Mouse (Mus musculus) liver, postnatal 0 days (tissue): ENCODE results near the gene Kdm4c. TPM values are rescaled to one million over a fixed set of nuclear protein-coding genes. Genes with fewer than 3 reads are reported as not detected.

Experiments used
- ATAC-seq: fragments of 200-750 bp; cut with Nextera tagmentation; 2 replicates; pipeline ENCODE4 v1.8.0; 2017; ENCODE audit warnings: mild to moderate bottlenecking, moderate library complexity
- DNase-seq: peaks from one replicate; pipeline ENCODE4 v3.0.0-alpha.2; 2016
- H3K27ac ChIP-seq: fragments of 300-500 bp; sonication (generic); 2 replicates; pipeline ENCODE4 v1.5.1; 2014; ENCODE audit warnings: antibody characterized with exemption, moderate library complexity, mild to moderate bottlenecking, low read depth
- H3K27me3 ChIP-seq: fragments of 300-500 bp; sonication (generic); 2 replicates; pipeline ENCODE4 v1.6.1; 2014; ENCODE audit warnings: low read length, control low read depth, mixed read lengths; ENCODE audit not compliant: insufficient read depth
- H3K36me3 ChIP-seq: fragments of 300-500 bp; sonication (generic); replicated peaks from 2 replicates; pipeline ENCODE4 v1.6.1; 2014; ENCODE audit warnings: mild to moderate bottlenecking, control low read depth, low read length, moderate library complexity, mixed read lengths; ENCODE audit not compliant: insufficient read depth
- H3K4me1 ChIP-seq: fragments of 300-500 bp; sonication (generic); 2 replicates; pipeline ENCODE4 v1.6.1; 2014; ENCODE audit warnings: antibody characterized with exemption, mild to moderate bottlenecking, control low read depth; ENCODE audit not compliant: insufficient read depth
- H3K4me2 ChIP-seq: fragments of 300-500 bp; sonication (generic); 2 replicates; pipeline ENCODE4 v1.6.1; 2014; ENCODE audit warnings: low read depth, mild to moderate bottlenecking, low read length, moderate library complexity, mixed read lengths
- H3K4me3 ChIP-seq: fragments of 300-500 bp; sonication (generic); 2 replicates; pipeline ENCODE4 v1.5.1; 2014; ENCODE audit warnings: low read depth, low read length
- H3K9ac ChIP-seq: fragments of 300-500 bp; sonication (generic); replicated peaks from 2 replicates; pipeline ENCODE4 v1.6.1; 2014; ENCODE audit warnings: mild to moderate bottlenecking, moderate library complexity
- H3K9me3 ChIP-seq: fragments of 300-500 bp; sonication (generic); 2 replicates; pipeline ENCODE4 v1.6.1; 2016; ENCODE audit warnings: mild to moderate bottlenecking, control low read depth, low read length, mixed read lengths
- CTCF ChIP-seq: sonication (generic); IDR thresholded peaks from 2 replicates; pipeline ENCODE4 v1.5.1; 2016; ENCODE audit warnings: antibody characterized with exemption, low read depth
- EP300 ChIP-seq: IDR thresholded peaks from 2 replicates; pipeline ENCODE4 v1.6.1; 2016; ENCODE audit warnings: antibody characterized with exemption, low read depth, mild to moderate bottlenecking
- WGBS: fragments of 180-500 bp; shearing (Covaris S2); extraction: QIAGEN DNeasy Blood & Tissue Kit; methylation state at CpG from one replicate; pipeline ENCODE4 v1.1.7; 2014; ENCODE audit not compliant: insufficient replicate concordance; 5-methylcytosine and 5-hydroxymethylcytosine counted together
- polyA plus RNA-seq: library from polyadenylated mRNA; unstranded; fragments of >200 nt; fragmentation: Nextera tagmentation; extraction: Ambion mirVana; gene quantifications from 2 replicates; pipeline ENCODE4 v1.2.1, GENCODE M21; 2015

The Kdm4c gene
- polyA plus RNA-seq, 1 experiment from 2014 or later: 3.2 TPM

- Histone ChIP-seq H3K27me3 (no peaks in the 10 kb centered on the region), H3K9ac (no peak overlapping the region), H3K4me3 (no peak overlapping the region), H3K27ac (no peak overlapping the region), H3K36me3 (no peaks in the 10 kb centered on the region; the same call in none of the 2 replicates), H3K9me3 (no peaks in the 10 kb centered on the region), H3K4me2 (no peak overlapping the region), H3K4me1 (no peaks in the 10 kb centered on the region)
- DNase-seq: no peak
- WGBS: 73% methylated on average over 5 of the region's 5 CpGs
- no peak for ATAC-seq
- TF ChIP-seq EP300 (no peak), CTCF (no peak)
These were observed 63.2 kb downstream of the Kdm4c start for GRCm38 (mm10) chr4:74305315-74306105.

GRCm38 (mm10) chr4:74311135-74311534 is 68.8 kb downstream of the Kdm4c start:
- no peak for DNase-seq
- H3K27me3 ChIP-seq: no peaks in the 10 kb centered on the region
- no peak for TF ChIP-seq EP300
- no peak for TF ChIP-seq CTCF
- no peak overlapping the region for H3K9ac ChIP-seq
- peaks cover 5% of the 10 kb centered on the region; the same call in 1 of the 2 replicates for H3K36me3 ChIP-seq
- no peak overlapping the region for H3K4me3 ChIP-seq
- H3K9me3 ChIP-seq: no peaks in the 10 kb centered on the region
- WGBS: 79% methylated on average over 5 of the region's 5 CpGs
- ATAC-seq: no peak
- no peak overlapping the region for H3K4me2 ChIP-seq
- no peaks in the 10 kb centered on the region for H3K4me1 ChIP-seq
- no peak overlapping the region for H3K27ac ChIP-seq

GRCm38 (mm10) chr4:74312858-74313257 is 70.6 kb downstream of the Kdm4c start:
- no peak for TF ChIP-seq CTCF
- no peak for TF ChIP-seq EP300
- Histone ChIP-seq H3K27me3 (no peaks in the 10 kb centered on the region), H3K27ac (no peak overlapping the region), H3K4me3 (no peak overlapping the region), H3K4me2 (no peak overlapping the region), H3K9me3 (no peaks in the 10 kb centered on the region), H3K36me3 (peaks cover 9% of the 10 kb centered on the region; the same call in 1 of the 2 replicates), H3K9ac (no peak overlapping the region), H3K4me1 (no peaks in the 10 kb centered on the region)
- WGBS: 79% methylated on average over 2 of the region's 2 CpGs
- ATAC-seq (no peak), DNase-seq (no peak)

GRCm38 (mm10) chr4:74315388-74315787 is 73.1 kb downstream of the Kdm4c start:
- TF ChIP-seq EP300 (no peak), CTCF (no peak)
- no peaks in the 10 kb centered on the region for H3K9me3 ChIP-seq
- ATAC-seq: no peak
- no peaks in the 10 kb centered on the region for H3K4me1 ChIP-seq
- 89% methylated on average over 5 of the region's 5 CpGs for WGBS
- peaks cover 9% of the 10 kb centered on the region; the same call in 1 of the 2 replicates for H3K36me3 ChIP-seq
- DNase-seq: no peak
- H3K9ac ChIP-seq: no peak overlapping the region
- no peak overlapping the region for H3K4me3 ChIP-seq
- no peak overlapping the region for H3K27ac ChIP-seq
- no peak overlapping the region for H3K4me2 ChIP-seq
- no peaks in the 10 kb centered on the region for H3K27me3 ChIP-seq

- 92% methylated on average over 1 of the region's 1 CpGs for WGBS
- ATAC-seq (no peak), DNase-seq (no peak)
- H3K9me3 ChIP-seq: no peaks in the 10 kb centered on the region
- H3K4me1 ChIP-seq: no peaks in the 10 kb centered on the region
- no peak overlapping the region for H3K4me3 ChIP-seq
- H3K9ac ChIP-seq: no peak overlapping the region
- TF ChIP-seq CTCF (no peak), EP300 (no peak)
- no peak overlapping the region for H3K27ac ChIP-seq
- H3K27me3 ChIP-seq: no peaks in the 10 kb centered on the region
- H3K36me3 ChIP-seq: peaks cover 3% of the 10 kb centered on the region; the same call in 1 of the 2 replicates
- no peak overlapping the region for H3K4me2 ChIP-seq
These were observed 77.0 kb downstream of the Kdm4c start for GRCm38 (mm10) chr4:74319313-74319712.

- Histone ChIP-seq H3K4me1 (no peaks in the 10 kb centered on the region), H3K4me2 (no peak overlapping the region), H3K9ac (no peak overlapping the region), H3K27ac (no peak overlapping the region), H3K36me3 (peaks cover 24% of the 10 kb centered on the region), H3K27me3 (no peaks in the 10 kb centered on the region), H3K9me3 (no peaks in the 10 kb centered on the region), H3K4me3 (no peak overlapping the region)
- ATAC-seq (no peak), DNase-seq (no peak)
- TF ChIP-seq EP300 (no peak), CTCF (no peak)
- WGBS: 73% methylated on average over 4 of the region's 4 CpGs
These were observed 115.2 kb downstream of the Kdm4c start for GRCm38 (mm10) chr4:74357479-74357878.
